Mouse (Mus musculus) bone marrow, adult 2 months (tissue): Measurements from ENCODE around the gene Pde8a.

Experiments used
- CTCF ChIP-seq: fragments of 200-500 bp; IDR thresholded peaks from 2 replicates; pipeline ENCODE4 v1.5.1; 2011; ENCODE audit warnings: low read length, control low read depth; ENCODE audit not compliant: control insufficient read depth, insufficient read depth
- POLR2A ChIP-seq: fragments of 200-500 bp; IDR thresholded peaks from 2 replicates; pipeline ENCODE4 v1.6.1; 2011; ENCODE audit warnings: low read depth, mild to moderate bottlenecking, control low read depth, low read length, borderline replicate concordance; ENCODE audit not compliant: control insufficient read depth

DNA sequence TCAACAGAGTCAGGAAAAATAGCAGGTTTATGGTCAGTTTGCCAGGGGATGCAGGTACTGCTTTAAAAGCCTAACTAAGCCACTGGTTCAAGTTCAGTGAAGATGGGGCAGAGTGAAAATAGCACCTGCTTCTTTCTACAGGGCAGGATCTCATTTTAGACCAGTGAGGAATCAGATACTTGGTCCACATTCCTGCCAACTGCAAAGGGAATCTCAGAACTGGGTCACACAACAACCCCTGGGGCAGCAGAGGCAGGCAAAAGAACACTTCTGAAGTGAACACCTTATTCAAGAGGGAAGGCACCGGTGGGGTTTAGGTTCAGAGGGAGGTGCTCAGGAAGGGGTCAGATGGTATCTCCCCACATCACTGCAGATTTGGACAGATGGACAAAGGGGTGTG is 143.0 kb downstream of the Pde8a start:
- TF ChIP-seq CTCF (no peak), POLR2A (no peak)
